Mouse (Mus musculus) heart, embryonic 12.5 days (tissue): ENCODE data around the gene Plce1. TPM values are rescaled to one million over a fixed set of nuclear protein-coding genes. Genes with fewer than 3 reads are reported as not detected.

Experiments
- ATAC-seq: fragments of 200-750 bp; cut with Nextera tagmentation; 2 replicates; pipeline ENCODE4 v1.8.0; 2017; ENCODE audit warnings: moderate TSS enrichment, moderate library complexity; ENCODE audit not compliant: insufficient number of reproducible peaks, low FRiP score
- H3K27ac ChIP-seq: fragments of 300-500 bp; sonication (generic); 2 replicates; pipeline ENCODE4 v1.5.1; 2016; ENCODE audit warnings: mild to moderate bottlenecking, moderate library complexity; ENCODE audit not compliant: poor library complexity, severe bottlenecking
- H3K27me3 ChIP-seq: fragments of 300-500 bp; sonication (generic); replicated peaks from 2 replicates; pipeline ENCODE4 v1.6.1; 2016; ENCODE audit warnings: mild to moderate bottlenecking, moderate library complexity
- H3K36me3 ChIP-seq: fragments of 300-500 bp; sonication (generic); 2 replicates; pipeline ENCODE4 v1.6.1; 2016; ENCODE audit warnings: mild to moderate bottlenecking, moderate library complexity
- H3K4me1 ChIP-seq: fragments of 300-500 bp; sonication (generic); replicated peaks from 2 replicates; pipeline ENCODE4 v1.6.1; 2016; ENCODE audit warnings: mild to moderate bottlenecking
- H3K4me2 ChIP-seq: fragments of 300-500 bp; sonication (generic); 2 replicates; pipeline ENCODE4 v1.6.1; 2016; ENCODE audit warnings: mild to moderate bottlenecking, moderate library complexity
- H3K4me3 ChIP-seq: fragments of 300-500 bp; sonication (generic); 2 replicates; pipeline ENCODE4 v1.5.1; 2016; ENCODE audit warnings: mild to moderate bottlenecking
- H3K9ac ChIP-seq: fragments of 300-500 bp; sonication (generic); 2 replicates; pipeline ENCODE4 v1.6.1; 2016; ENCODE audit warnings: mild to moderate bottlenecking, moderate library complexity
- H3K9me3 ChIP-seq: fragments of 300-500 bp; sonication (generic); replicated peaks from 2 replicates; pipeline ENCODE4 v1.6.1; 2016; ENCODE audit warnings: mild to moderate bottlenecking, moderate library complexity
- WGBS: fragments of 180-500 bp; shearing (Covaris S2); methylation state at CpG from one replicate; pipeline ENCODE4 v1.1.7; 2016; 5-methylcytosine and 5-hydroxymethylcytosine counted together
- polyA plus RNA-seq: library from polyadenylated mRNA; unstranded; fragments of >200 nt; fragmentation: Nextera tagmentation; extraction: Ambion mirVana; gene quantifications from 2 replicates; pipeline ENCODE4 v1.2.1, GENCODE M21; 2016

Plce1 gene
- polyA plus RNA-seq, 1 experiment from 2014 or later = 8.4 TPM

DNA sequence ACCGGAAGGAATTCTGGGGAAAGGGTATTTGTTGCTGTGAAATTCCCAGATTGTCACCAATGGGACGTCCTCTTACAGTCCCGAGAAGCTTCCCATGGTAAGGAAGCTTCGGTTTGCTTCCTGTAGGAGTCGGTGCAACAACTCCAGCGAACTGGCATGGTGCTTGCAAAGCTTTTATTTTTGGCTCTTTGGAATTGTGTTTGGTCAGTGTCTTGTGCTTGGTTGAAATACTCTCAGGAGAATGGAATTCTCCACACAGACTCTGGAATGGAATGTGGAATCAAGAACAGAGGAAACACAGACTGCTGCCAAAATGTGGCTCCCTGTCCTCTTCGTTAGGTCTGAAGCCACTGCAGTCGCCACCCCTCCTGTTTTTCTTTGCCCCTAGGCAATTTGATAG is 129.9 kb downstream of the Plce1 start:
- Histone ChIP-seq H3K9ac (no peak overlapping the region), H3K4me2 (no peak overlapping the region), H3K4me3 (no peak overlapping the region), H3K27ac (peak overlapping the region; percentile 58), H3K36me3 (no peaks in the 10 kb centered on the region), H3K27me3 (no peaks in the 10 kb centered on the region), H3K9me3 (peaks cover 5% of the 10 kb centered on the region; the same call in 1 of the 2 replicates), H3K4me1 (peaks cover 22% of the 10 kb centered on the region)
- ATAC-seq = no peak
- 67% methylated on average over 8 of the region's 8 CpGs for WGBS

DNA sequence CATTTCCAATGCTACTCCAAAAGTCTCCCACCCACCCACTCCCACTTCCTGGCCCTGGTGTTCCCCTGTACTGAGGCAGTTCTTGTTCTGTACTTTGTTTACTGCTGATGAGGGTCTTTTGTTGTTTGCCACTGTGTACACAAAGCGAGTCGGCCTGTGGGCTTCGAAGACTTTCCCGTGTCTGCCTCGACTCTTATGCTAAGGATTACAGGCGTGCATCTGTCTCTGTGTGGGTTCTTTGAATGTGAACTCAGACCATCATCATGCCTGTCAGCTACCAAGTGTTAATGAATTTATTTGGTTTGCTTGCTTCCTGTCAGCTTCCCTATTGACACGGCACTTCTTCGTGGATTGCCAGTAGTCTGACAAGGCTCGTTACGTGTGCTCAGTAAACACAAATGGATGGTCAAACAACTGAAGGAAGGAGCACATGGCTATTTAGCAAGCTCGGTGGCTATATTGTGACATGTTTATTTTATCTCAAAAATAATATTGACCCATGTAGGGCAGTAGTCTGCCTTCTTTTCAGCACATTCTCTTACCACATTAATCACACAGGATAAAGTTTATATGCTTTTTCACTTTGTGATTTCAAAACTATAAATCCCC is 133.3 kb downstream of the Plce1 start:
- no peak overlapping the region for H3K4me2 ChIP-seq
- H3K4me1 ChIP-seq = peaks cover 22% of the 10 kb centered on the region
- H3K27me3 ChIP-seq = no peaks in the 10 kb centered on the region
- H3K9me3 ChIP-seq = no peaks in the 10 kb centered on the region
- no peak overlapping the region for H3K4me3 ChIP-seq
- ATAC-seq = no peak
- H3K27ac ChIP-seq = no peak overlapping the region
- WGBS = 75% methylated on average over 11 of the region's 11 CpGs
- H3K9ac ChIP-seq = no peak overlapping the region
- H3K36me3 ChIP-seq = no peaks in the 10 kb centered on the region

- H3K27ac ChIP-seq = no peak overlapping the region
- no peak overlapping the region for H3K4me2 ChIP-seq
- no peak for ATAC-seq
- no peaks in the 10 kb centered on the region for H3K27me3 ChIP-seq
- H3K9ac ChIP-seq = no peak overlapping the region
- WGBS = 40% methylated on average over 6 of the region's 6 CpGs
- H3K4me3 ChIP-seq = no peak overlapping the region
- H3K9me3 ChIP-seq = no peaks in the 10 kb centered on the region
- H3K4me1 ChIP-seq = peaks cover 17% of the 10 kb centered on the region
- H3K36me3 ChIP-seq = no peaks in the 10 kb centered on the region
Observed at GRCm38 (mm10) chr19:38615356-38615755, 134.4 kb downstream of the Plce1 start.

GRCm38 (mm10) chr19:38620134-38620533 is 139.2 kb downstream of the Plce1 start:
- Histone ChIP-seq H3K4me2 (no peak overlapping the region), H3K9ac (no peak overlapping the region), H3K4me3 (no peak overlapping the region), H3K27me3 (no peaks in the 10 kb centered on the region), H3K27ac (no peak overlapping the region), H3K4me1 (peaks cover 9% of the 10 kb centered on the region), H3K9me3 (no peaks in the 10 kb centered on the region), H3K36me3 (no peaks in the 10 kb centered on the region)
- 69% methylated on average over 4 of the region's 4 CpGs for WGBS
- no peak for ATAC-seq

GRCm38 (mm10) chr19:38621546-38621945 is 140.6 kb downstream of the Plce1 start:
- 0 out of 2 replicates have a peak overlapping the region, but pooled peaks have one; percentile 3 for H3K27ac ChIP-seq
- H3K9me3 ChIP-seq = no peaks in the 10 kb centered on the region
- H3K27me3 ChIP-seq = no peaks in the 10 kb centered on the region
- H3K4me1 ChIP-seq = peaks cover 13% of the 10 kb centered on the region
- no peaks in the 10 kb centered on the region for H3K36me3 ChIP-seq
- H3K4me2 ChIP-seq = no peak overlapping the region
- H3K4me3 ChIP-seq = no peak overlapping the region
- 67% methylated on average over 10 of the region's 10 CpGs for WGBS
- ATAC-seq = no peak
- no peak overlapping the region for H3K9ac ChIP-seq

- Histone ChIP-seq H3K4me2 (no peak overlapping the region), H3K9ac (no peak overlapping the region), H3K27ac (no peak overlapping the region), H3K4me1 (peaks cover 19% of the 10 kb centered on the region), H3K36me3 (no peaks in the 10 kb centered on the region), H3K9me3 (no peaks in the 10 kb centered on the region), H3K27me3 (no peaks in the 10 kb centered on the region), H3K4me3 (no peak overlapping the region)
- 72% methylated on average over 9 of the region's 9 CpGs for WGBS
- no peak for ATAC-seq
Observed at GRCm38 (mm10) chr19:38626246-38627015, 145.5 kb downstream of the Plce1 start.

DNA sequence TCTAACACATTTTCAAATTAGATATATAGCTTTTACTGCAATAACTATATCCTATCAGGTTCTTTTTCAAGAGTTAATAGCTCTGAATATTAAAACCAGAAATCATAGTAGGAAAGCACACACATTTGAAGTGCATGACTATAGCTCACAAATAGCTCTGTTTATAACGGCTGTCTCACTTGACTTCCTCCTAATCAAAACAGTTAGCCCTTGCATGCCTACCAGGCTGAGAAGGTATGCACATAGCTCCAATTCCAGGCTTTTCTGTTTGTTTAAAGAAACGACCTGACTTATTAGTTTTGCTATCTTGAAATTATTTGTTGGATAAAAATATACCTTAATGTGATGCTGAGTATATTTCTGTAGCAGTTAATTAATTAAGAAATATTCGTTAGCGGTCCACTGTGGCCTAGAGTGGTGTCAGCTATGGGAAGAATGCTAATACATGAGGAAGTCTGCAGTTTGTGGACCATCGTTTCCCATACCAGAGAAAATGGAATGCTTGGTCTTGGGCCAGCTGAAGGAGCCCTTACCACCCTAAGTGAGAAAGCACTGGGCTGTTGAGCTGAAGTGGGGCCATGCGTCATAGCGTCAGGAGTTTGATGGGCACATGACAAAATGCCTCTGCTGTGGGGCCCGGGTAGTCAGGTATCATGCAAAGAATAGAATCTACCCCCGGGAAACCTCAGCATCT is 146.3 kb downstream of the Plce1 start:
- WGBS = 58% methylated on average over 9 of the region's 9 CpGs
- no peak for ATAC-seq
- Histone ChIP-seq H3K9me3 (no peaks in the 10 kb centered on the region), H3K27ac (no peak overlapping the region), H3K4me1 (peaks cover 16% of the 10 kb centered on the region), H3K4me2 (no peak overlapping the region), H3K9ac (no peak overlapping the region), H3K4me3 (no peak overlapping the region), H3K27me3 (no peaks in the 10 kb centered on the region), H3K36me3 (no peaks in the 10 kb centered on the region)

- no peak for ATAC-seq
- WGBS = 62% methylated on average over 3 of the region's 3 CpGs
- no peak overlapping the region for H3K4me2 ChIP-seq
Observed at GRCm38 (mm10) chr19:38632251-38632650, 151.3 kb downstream of the Plce1 start.

DNA sequence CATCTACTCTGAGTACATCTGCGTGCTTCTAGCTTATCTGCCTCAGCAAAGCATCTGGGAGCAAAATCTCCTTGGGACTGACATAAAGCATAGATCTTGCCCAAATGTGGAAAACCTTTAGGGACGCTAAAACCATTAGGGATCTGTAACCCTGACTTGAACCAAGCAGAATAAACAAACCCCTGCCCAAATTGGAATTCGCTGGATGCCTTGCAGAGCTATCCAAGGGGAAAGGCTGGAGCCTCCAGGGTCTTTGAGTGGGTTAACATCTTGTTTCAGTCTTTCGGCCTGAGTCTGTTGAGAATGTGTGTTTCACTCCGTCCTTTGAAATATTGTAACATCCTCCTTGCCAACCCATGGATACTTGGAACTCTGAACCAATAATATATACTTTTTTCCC is 152.4 kb downstream of the Plce1 start:
- H3K36me3 ChIP-seq = no peaks in the 10 kb centered on the region
- no peak overlapping the region for H3K4me2 ChIP-seq
- no peak overlapping the region for H3K9ac ChIP-seq
- no peak overlapping the region for H3K4me3 ChIP-seq
- 40% methylated on average over 5 of the region's 5 CpGs for WGBS
- H3K27me3 ChIP-seq = no peaks in the 10 kb centered on the region
- no peaks in the 10 kb centered on the region for H3K9me3 ChIP-seq
- no peak overlapping the region for H3K27ac ChIP-seq
- no peak for ATAC-seq
- H3K4me1 ChIP-seq = no peaks in the 10 kb centered on the region

More at GRCm38 (mm10) chr19:38632251-38632650, 151.3 kb downstream of the Plce1 start:
- Histone ChIP-seq H3K9me3 (no peaks in the 10 kb centered on the region), H3K9ac (no peak overlapping the region), H3K4me3 (no peak overlapping the region), H3K27me3 (no peaks in the 10 kb centered on the region), H3K27ac (no peak overlapping the region), H3K36me3 (no peaks in the 10 kb centered on the region), H3K4me1 (peaks cover 5% of the 10 kb centered on the region)

DNA sequence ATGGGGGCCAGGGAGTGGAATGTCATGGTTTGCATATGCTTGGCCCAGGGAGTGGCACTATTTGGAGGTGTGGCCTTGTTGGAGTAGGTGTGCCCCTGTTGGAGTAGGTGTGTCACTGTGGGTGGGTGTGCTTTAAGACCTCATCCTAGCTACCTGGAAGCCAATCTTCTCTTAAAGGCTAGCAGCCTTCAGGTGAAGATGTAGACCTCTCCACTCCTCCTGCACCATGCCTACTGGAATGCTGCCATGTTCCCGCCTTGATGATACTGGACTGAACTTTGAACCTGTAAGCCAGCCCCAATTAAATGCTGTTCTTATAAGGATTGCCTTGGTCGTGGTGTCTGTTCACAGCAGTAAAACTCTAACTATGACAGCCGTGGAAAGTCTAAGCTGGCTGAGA is 158.1 kb downstream of the Plce1 start:
- Histone ChIP-seq H3K4me1 (no peaks in the 10 kb centered on the region; the same call in 1 of the 2 replicates), H3K4me3 (no peak overlapping the region), H3K9me3 (no peaks in the 10 kb centered on the region), H3K9ac (no peak overlapping the region), H3K4me2 (no peak overlapping the region), H3K27ac (no peak overlapping the region), H3K36me3 (no peaks in the 10 kb centered on the region), H3K27me3 (no peaks in the 10 kb centered on the region)
- WGBS = 83% methylated on average over 3 of the region's 3 CpGs
- ATAC-seq = no peak

- Histone ChIP-seq H3K27me3 (no peaks in the 10 kb centered on the region), H3K4me1 (peaks cover 2% of the 10 kb centered on the region), H3K27ac (no peak overlapping the region; the same call in 1 of the 2 replicates), H3K9ac (no peak overlapping the region), H3K9me3 (no peaks in the 10 kb centered on the region), H3K36me3 (no peaks in the 10 kb centered on the region), H3K4me3 (no peak overlapping the region), H3K4me2 (no peak overlapping the region)
- WGBS = 50% methylated on average over 3 of the region's 3 CpGs
- ATAC-seq = peak; percentile 51
Observed at GRCm38 (mm10) chr19:38639805-38640204, 158.9 kb downstream of the Plce1 start.
